Mouse (Mus musculus): ENCODE data around the gene Sdk1. TPM values are rescaled to one million over a fixed set of nuclear protein-coding genes. Genes with fewer than 3 reads are reported as not detected.

Gene Sdk1
- total RNA-seq, 1 experiment from 2014 or later = not detected

GRCm38 (mm10) chr5:141413013-141413412, 171.7 kb downstream of the Sdk1 start:
- no peak for ATAC-seq (ENCODE audit: extremely low read depth, insufficient number of reproducible peaks, low FRiP score, poor library complexity, severe bottlenecking)

DNA sequence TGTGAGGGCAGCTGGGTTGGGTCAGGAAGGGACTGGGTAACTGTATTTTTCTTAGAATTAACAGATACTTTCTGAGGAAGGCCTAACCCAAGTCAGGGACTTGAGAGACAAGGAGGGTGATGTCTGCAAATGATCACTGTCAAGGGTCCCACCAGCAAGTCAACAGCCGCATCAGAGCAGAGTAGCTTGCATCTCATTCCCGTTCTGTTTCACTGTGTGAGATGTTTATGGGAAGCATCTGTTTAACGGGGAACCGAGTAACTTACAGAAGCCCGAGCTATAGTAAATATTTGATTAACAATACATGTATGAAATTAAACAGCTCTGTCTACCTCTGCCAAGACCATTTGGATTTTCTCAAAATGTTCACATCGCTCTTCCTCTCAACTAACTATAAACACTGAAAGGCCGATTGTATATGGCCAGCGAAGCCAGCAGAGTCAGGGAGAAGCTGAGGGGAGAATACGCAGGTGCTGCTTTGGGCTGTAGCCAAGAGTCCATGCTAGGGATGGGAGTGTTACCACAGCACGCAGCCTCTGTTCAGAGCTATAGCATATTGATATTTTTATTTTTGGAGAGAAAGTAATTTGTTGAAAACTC, 174.5 kb downstream of the Sdk1 start:
- ATAC-seq (ENCODE audit: extremely low read depth, insufficient number of reproducible peaks, low FRiP score, poor library complexity, severe bottlenecking) = no peak

- no peak for ATAC-seq (ENCODE audit: extremely low read depth, insufficient number of reproducible peaks, low FRiP score, poor library complexity, severe bottlenecking)
Observed at GRCm38 (mm10) chr5:141428132-141428531, 186.8 kb downstream of the Sdk1 start.

DNA sequence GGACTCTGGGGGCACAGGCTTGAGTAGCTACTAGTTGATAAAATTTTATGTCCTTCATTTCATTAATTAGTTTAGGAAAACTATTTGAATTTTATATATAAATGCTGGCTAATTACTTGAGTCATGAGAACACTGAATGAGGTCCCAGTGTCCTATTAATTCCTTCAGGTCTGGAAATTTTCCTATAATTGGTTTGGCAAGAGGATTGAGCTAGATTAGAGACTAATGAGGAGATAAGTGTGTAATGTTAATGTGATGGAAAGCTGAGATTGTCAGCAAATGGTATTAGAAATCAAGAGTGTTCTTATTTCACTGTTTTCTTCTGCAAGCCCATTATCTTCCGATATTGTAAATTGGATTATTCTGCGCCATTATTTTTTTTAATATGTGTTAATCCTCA, 192.0 kb downstream of the Sdk1 start:
- no peak for ATAC-seq (ENCODE audit: extremely low read depth, insufficient number of reproducible peaks, low FRiP score, poor library complexity, severe bottlenecking)

DNA sequence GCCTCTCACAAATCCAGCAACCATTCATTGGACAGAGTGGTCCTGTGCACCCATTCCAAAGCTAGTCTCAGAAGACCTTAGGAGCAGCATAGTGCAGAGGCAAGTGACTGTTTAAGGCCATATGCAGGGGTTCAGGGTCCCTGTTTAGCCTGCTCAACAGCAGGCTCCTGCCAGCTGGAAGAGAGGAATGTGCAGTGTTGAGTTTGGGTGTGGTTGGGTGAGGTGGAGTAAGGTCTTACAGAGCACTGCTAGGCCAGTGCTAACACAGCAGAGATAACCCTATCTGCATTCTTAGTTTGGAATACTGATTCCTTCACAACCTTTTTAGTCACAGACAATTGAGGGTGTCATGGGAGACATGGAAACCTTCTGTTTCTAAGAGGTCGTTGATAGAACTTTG, 206.0 kb downstream of the Sdk1 start:
- ATAC-seq (ENCODE audit: extremely low read depth, insufficient number of reproducible peaks, low FRiP score, poor library complexity, severe bottlenecking) = no peak

DNA sequence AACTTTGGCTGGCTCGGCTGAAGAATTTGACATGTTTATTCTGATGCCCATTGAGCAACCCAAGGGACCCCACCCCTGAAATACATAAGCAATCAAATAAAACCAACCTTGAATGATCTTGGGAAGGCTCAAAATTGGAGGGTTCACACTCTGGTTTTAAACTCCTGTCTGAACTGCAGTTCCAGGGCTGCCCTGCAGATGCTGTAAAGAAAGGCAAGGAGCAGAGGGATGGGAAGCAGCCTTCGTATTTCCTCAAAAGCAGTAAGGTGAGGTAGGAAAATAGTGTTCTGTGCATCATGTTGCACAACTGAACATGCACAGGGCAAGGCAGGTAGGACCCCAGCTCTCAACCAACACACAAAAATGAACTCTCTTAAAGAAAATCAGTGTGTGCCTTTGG, 222.1 kb downstream of the Sdk1 start:
- ATAC-seq (ENCODE audit: extremely low read depth, insufficient number of reproducible peaks, low FRiP score, poor library complexity, severe bottlenecking) = no peak

DNA sequence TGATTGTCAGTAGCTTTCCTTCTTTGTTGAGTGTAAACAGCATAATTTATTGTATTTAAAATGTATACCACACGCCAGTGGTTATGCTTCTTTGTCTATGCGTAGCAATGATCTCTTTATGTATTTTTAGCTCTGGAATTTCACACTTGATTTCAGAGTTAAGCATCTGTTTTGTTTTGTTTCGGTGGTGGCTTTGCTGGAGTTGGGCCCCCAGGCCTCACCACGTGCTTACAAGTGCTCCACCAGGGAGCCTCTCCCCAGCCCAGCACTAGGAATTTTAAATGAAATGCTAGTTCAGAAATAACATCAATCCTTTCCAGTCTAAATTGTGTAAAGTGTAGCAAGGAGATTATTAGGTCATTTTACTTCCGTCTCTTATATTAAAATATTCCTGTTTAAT, 227.5 kb downstream of the Sdk1 start:
- ATAC-seq (ENCODE audit: extremely low read depth, insufficient number of reproducible peaks, low FRiP score, poor library complexity, severe bottlenecking) = no peak

DNA sequence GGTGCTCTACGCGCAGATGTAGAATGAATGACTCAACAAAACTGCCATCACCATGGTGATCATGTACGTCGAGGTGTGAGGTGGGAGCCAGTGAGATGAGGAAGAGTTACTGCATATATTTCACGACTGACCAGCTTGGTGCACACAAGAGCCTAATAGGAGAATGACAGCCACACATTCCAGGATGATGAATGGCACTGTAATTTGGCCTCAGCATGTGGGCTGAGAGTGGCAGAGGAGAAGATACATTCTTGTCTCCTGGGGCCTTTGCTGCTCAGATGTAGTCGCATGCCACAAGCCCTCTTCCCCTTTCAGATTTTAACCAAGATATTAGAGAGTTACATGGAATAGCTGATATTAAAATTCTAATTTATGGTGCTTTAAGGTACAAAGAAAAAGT, 264.0 kb downstream of the Sdk1 start:
- ATAC-seq (ENCODE audit: extremely low read depth, insufficient number of reproducible peaks, low FRiP score, poor library complexity, severe bottlenecking) = no peak

DNA sequence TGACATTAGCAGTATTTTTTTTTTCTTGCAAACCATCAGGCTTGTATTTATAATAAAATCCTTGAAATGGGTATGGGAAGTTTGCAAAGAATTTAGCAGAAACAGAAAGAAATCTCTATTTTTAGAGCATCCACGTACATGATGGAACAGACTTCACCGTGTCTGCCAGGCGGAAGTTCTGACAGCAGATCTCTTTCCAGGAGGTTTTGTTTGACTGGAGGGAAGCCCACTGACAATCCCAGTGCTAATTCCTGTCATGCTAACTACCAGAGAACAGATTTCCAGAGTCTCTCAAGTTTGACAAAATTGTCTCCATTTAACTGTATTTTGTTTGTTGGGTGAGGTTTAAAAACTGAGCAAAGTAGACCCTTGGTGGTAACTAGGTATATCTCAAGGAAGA, 265.1 kb downstream of the Sdk1 start:
- ATAC-seq (ENCODE audit: extremely low read depth, insufficient number of reproducible peaks, low FRiP score, poor library complexity, severe bottlenecking) = no peak

GRCm38 (mm10) chr5:141524801-141525715, 283.8 kb downstream of the Sdk1 start:
- no peak for ATAC-seq (ENCODE audit: extremely low read depth, insufficient number of reproducible peaks, low FRiP score, poor library complexity, severe bottlenecking)

- no peak for ATAC-seq (ENCODE audit: extremely low read depth, insufficient number of reproducible peaks, low FRiP score, poor library complexity, severe bottlenecking)
Observed at GRCm38 (mm10) chr5:141540193-141540592, 298.9 kb downstream of the Sdk1 start.

GRCm38 (mm10) chr5:141542890-141543666, 301.8 kb downstream of the Sdk1 start:
- no peak for ATAC-seq (ENCODE audit: extremely low read depth, insufficient number of reproducible peaks, low FRiP score, poor library complexity, severe bottlenecking)

- no peak for ATAC-seq (ENCODE audit: extremely low read depth, insufficient number of reproducible peaks, low FRiP score, poor library complexity, severe bottlenecking)
Observed at GRCm38 (mm10) chr5:141553444-141553843, 312.2 kb downstream of the Sdk1 start.

GRCm38 (mm10) chr5:141558731-141559130, 317.4 kb downstream of the Sdk1 start:
- no peak for ATAC-seq (ENCODE audit: extremely low read depth, insufficient number of reproducible peaks, low FRiP score, poor library complexity, severe bottlenecking)

- ATAC-seq (ENCODE audit: extremely low read depth, insufficient number of reproducible peaks, low FRiP score, poor library complexity, severe bottlenecking) = no peak
Observed at GRCm38 (mm10) chr5:141560325-141560724, 319.0 kb downstream of the Sdk1 start.

DNA sequence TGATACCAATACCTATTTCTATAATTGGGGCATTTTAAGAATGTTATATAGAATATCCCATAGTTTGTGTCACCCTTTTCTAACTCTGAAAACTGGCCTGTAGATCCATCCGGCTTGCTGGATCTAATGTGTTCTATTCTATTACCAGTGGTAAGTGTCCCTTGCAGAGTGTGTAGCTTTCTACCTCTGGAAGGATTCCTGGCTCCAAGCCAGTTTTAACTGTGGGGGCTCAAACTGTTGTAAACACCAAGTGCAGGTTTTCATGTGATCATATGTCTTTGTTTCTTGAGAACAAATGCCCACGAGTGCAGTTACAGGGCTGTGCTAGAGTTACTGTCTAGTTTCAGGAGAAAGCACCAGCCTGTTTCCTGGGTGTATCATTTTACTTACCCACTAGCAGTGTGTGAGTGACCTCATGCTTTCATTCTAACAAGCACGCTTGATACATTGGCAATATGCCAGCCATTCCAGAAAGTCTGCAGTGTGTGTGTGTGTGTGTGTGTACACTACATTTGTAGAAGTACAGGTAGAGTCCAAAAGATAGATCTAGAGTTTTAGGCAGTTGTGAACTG, 320.8 kb downstream of the Sdk1 start:
- ATAC-seq (ENCODE audit: extremely low read depth, insufficient number of reproducible peaks, low FRiP score, poor library complexity, severe bottlenecking) = no peak

GRCm38 (mm10) chr5:141564197-141564596, 322.9 kb downstream of the Sdk1 start:
- ATAC-seq (ENCODE audit: extremely low read depth, insufficient number of reproducible peaks, low FRiP score, poor library complexity, severe bottlenecking) = no peak

- ATAC-seq (ENCODE audit: extremely low read depth, insufficient number of reproducible peaks, low FRiP score, poor library complexity, severe bottlenecking) = no peak
Observed at GRCm38 (mm10) chr5:141568106-141568505, 326.8 kb downstream of the Sdk1 start.

GRCm38 (mm10) chr5:141570442-141570841, 329.2 kb downstream of the Sdk1 start:
- ATAC-seq (ENCODE audit: extremely low read depth, insufficient number of reproducible peaks, low FRiP score, poor library complexity, severe bottlenecking) = no peak

Data from neutrophil, adult 5-6 weeks (primary cell).